Mouse (Mus musculus) retina, adult 2 months (tissue): Measurements from ENCODE around the gene Ankrd44.

Source experiments
- DNase-seq: peaks from one replicate; pipeline ENCODE4 v3.0.0-alpha.2; 2012; ENCODE audit warnings: low read depth, low spot score

Gene Ankrd44

GRCm38 (mm10) chr1:54888449-54888848 is 37.7 kb downstream of the Ankrd44 start:
- DNase-seq: no peak

GRCm38 (mm10) chr1:54887873-54888272 is 38.3 kb downstream of the Ankrd44 start:
- no peak for DNase-seq

GRCm38 (mm10) chr1:54882856-54883467 is 43.2 kb downstream of the Ankrd44 start:
- DNase-seq: no peak

GRCm38 (mm10) chr1:54881523-54881922 is 44.7 kb downstream of the Ankrd44 start:
- DNase-seq: no peak

GRCm38 (mm10) chr1:54877423-54878073 is 48.6 kb downstream of the Ankrd44 start:
- DNase-seq: no peak

DNA sequence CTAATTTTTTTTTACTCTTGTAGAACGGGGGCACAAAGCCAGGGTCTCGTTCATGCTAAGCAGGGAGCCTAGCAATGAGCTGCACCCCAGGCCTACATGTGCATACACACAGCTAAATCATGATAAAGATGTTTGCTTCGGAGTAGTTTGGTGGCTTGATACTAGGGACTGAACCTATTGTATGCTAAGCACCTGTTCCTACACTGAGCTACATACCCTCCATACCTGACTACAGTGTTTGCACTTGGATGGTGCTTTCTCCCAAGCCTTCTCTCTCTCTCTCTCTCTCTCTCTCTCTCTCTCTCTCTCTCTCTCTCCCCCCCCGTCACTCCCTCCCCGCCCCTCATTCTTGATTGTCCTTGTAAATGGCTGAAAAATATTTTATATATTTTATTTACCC is 49.2 kb downstream of the Ankrd44 start:
- no peak for DNase-seq

GRCm38 (mm10) chr1:54874094-54874493 is 52.1 kb downstream of the Ankrd44 start:
- no peak for DNase-seq

DNA sequence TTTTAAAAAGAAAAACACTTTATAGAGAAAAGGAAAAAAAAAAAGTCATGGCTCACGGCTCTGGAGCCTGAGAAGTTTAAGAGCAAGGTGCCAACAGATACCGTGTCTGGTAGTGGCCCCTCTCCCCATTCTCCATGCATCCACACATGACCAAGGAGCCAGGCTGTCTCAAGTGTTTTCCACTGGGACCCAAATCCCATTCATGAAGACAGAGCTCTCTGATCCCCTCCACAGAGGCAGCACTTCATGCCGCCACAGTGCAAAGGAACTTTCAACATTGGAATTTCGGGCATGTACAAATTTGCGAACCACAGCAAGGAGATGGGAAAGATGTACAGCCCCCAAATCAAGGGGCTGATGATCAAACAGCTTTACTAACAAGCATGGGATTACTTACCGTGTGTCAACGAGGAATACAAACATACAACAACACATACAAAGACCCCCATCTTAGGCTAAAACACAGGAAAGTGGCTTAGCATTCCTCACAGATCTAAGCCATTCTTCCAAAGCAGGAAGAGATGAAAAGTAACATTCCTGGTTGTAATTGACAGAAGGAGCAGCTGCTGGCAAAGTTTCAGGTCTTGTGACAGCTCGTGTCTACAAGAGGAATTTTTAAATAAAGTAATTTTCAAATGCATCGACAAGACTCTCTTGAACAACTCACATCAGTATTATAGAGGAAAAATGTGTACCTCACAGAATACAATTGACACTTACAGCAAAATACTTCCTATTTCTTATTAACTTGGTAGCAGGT is 53.1 kb downstream of the Ankrd44 start:
- DNase-seq: no peak

GRCm38 (mm10) chr1:54871321-54871720 is 54.9 kb downstream of the Ankrd44 start:
- no peak for DNase-seq

DNA sequence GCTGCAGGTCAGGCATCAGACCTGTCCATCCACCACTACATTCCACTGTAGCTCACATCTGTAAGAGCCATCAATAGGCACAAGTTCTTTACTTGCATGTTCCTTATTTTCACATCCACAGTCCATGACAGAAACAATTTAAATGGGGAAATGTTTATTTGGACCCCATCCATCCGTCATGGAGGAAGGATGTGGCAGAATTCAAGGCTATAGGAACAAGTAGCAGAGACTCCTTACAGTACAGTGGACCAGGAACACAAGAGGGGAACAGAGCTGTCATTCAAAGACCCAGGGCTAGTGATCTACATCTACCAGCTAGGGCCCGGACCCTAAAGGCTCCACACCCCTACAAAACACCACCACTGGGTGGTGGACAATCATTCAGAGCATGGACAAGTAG is 55.6 kb downstream of the Ankrd44 start:
- DNase-seq: no peak

- DNase-seq: no peak
Observed at GRCm38 (mm10) chr1:54867226-54867625, 59.0 kb downstream of the Ankrd44 start.

DNA sequence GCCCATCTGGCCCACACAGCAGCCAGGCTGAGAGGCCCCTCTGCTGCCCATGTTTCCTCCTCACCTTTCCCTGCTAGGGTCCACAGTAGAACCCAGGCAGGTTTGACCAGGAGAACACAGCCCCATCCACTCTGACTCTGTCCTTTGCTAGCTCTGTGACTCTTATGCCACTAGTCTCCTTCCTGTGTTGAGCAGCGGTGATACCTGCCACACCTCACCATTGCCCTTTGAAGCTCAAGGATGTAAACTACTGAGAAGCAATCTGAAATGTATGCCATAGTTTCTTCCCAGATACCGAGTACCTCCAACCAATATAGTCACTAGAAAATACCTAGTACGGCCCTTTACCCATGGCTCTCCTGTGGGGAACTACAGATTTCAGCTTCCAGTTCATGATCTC is 60.1 kb downstream of the Ankrd44 start:
- no peak for DNase-seq

DNA sequence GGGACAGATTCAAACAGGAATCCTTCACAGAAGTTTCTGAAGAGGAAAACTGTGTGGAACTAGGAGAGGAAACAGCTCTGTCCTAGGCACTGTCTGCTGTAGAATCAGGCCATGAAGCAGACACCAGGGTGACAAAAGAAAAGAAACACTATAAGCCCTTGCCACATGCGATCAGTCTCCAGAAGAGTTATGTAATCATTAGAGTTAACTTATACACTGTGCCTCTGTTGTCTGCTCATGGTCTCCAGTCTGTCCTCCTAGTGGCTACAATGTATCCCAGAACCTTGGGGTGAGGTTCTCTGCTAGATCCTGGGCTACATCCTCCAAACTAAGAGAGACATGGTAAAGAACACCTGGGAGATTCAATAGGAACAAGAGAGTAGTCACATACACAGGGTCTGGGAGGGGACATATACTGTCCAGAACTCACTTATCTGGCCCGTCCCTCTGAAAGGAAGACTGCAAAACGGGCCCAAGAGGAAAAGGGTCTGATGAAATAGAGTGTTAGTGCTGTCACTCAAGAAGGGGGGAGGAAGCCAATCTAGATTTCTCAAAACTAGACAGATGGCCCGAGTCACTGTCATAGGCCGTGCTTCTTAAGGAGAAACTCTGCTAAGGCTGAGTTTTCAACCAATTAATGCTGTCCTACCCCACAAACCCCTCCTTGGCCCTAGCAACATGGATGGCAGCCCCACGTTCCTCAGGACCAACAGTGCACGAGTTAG is 61.1 kb downstream of the Ankrd44 start:
- no peak for DNase-seq

- no peak for DNase-seq
Observed at GRCm38 (mm10) chr1:54860361-54860760, 65.8 kb downstream of the Ankrd44 start.

- DNase-seq: peak; percentile 77
Observed at GRCm38 (mm10) chr1:54859876-54860275, 66.3 kb downstream of the Ankrd44 start.

- DNase-seq: no peak
Observed at GRCm38 (mm10) chr1:54858898-54859297, 67.3 kb downstream of the Ankrd44 start.

DNA sequence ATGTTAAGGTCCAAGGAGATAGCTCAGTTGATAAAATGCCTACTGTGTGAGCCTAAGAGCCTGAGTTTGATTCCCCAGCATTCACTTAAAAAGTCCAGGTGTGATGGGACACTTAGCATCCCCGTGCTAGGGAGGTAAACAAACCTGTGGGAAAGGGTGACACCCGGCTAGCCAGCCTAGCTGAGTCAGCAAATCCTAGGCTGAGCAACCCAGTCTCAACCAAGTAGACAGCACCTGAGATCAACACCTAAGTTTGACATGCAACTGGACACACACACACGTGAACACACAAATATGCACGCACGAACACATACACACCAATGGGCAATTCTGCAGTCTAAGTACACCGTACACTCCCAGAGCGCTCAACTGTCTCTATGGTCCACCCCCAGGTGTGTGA is 69.7 kb downstream of the Ankrd44 start:
- DNase-seq: no peak

DNA sequence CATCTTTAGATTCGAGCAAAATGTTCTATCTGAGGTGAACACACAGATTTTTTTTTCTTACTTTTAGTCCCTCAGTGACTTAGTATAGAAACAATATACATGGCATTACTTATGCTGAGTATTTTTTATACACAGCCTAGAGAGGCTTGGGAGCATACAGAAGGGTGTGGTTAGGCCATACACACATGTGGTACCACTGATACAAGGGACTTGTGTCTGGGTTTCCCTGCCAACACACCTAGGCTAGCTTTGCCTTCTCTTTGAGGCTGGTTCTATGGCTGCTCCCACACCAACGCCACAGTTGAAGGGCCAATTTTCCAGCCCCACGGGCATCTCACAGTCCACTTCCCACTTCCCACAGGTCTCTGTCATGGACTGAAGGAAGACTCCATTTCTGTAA is 70.2 kb downstream of the Ankrd44 start:
- DNase-seq: no peak

DNA sequence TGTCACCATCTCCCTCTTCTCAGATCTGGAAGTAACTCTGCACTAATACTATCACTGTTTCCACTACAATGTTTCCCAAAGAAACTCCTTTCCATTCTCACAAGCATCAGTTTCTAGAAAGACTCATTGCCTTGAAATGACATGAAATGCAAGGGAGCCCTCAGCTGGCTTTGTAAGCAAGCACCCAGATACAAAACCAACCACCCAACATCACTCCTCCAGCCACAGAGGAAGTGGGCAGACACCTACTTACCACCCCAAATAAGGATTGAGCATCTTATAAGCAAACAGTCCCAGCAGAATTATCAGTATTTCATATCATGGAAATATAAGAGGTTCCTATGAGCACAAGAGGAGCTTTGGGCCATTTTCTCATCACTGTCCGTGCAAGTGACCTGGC is 71.8 kb downstream of the Ankrd44 start:
- DNase-seq: no peak

GRCm38 (mm10) chr1:54853311-54854000 is 72.7 kb downstream of the Ankrd44 start:
- DNase-seq: no peak

GRCm38 (mm10) chr1:54851610-54852009 is 74.6 kb downstream of the Ankrd44 start:
- DNase-seq: no peak

GRCm38 (mm10) chr1:54850077-54850476 is 76.1 kb downstream of the Ankrd44 start:
- no peak for DNase-seq
